Mouse (Mus musculus) cerebellum, adult 18-20 months (tissue): ENCODE measurements around the gene Tmem221.

Source experiments
- DNase-seq, 2 experiments: peaks; one replicate each; pipeline ENCODE4 v3.0.0; 2021

Tmem221 gene

GRCm38 (mm10) chr8:71505979-71506378 lies 52.7 kb downstream of the Tmem221 start:
- DNase-seq, result peak; percentile 75 to 76

GRCm38 (mm10) chr8:71505326-71505725 lies 53.3 kb downstream of the Tmem221 start:
- DNase-seq, result no peak

GRCm38 (mm10) chr8:71504349-71504748 lies 54.3 kb downstream of the Tmem221 start:
- no peak for DNase-seq
